Mouse (Mus musculus) cortical plate, adult 2 months (tissue): Measurements from ENCODE around the gene Stxbp5l. TPM values are rescaled to one million over a fixed set of nuclear protein-coding genes. Genes with fewer than 3 reads are reported as not detected.

Source experiments
- H3K27ac ChIP-seq: fragments of 200-500 bp; 2 replicates; pipeline ENCODE4 v1.5.1; 2012; ENCODE audit warnings: low read length, control low read depth, inconsistent platforms; ENCODE audit not compliant: insufficient read depth
- H3K4me1 ChIP-seq: fragments of 200-500 bp; 2 replicates; pipeline ENCODE4 v1.6.1; 2011; ENCODE audit warnings: low read length; ENCODE audit not compliant: control insufficient read depth, insufficient read depth
- H3K4me3 ChIP-seq: fragments of 200-500 bp; 2 replicates; pipeline ENCODE4 v1.5.1; 2011; ENCODE audit warnings: mild to moderate bottlenecking, low read length, control low read depth; ENCODE audit not compliant: insufficient read depth
- CTCF ChIP-seq: fragments of 200-500 bp; IDR thresholded peaks from 2 replicates; pipeline ENCODE4 v1.5.1; 2011; ENCODE audit warnings: mild to moderate bottlenecking, control low read depth, low read length; ENCODE audit not compliant: insufficient read depth; ENCODE audit errors: extremely low read depth
- POLR2A ChIP-seq: fragments of 200-500 bp; IDR thresholded peaks from 2 replicates; pipeline ENCODE4 v1.6.1; 2011; ENCODE audit warnings: mild to moderate bottlenecking, low read length, control low read depth; ENCODE audit not compliant: insufficient read depth; ENCODE audit errors: extremely low read depth
- polyA plus RNA-seq: library from polyadenylated mRNA; depleted of rRNA; stranded (reverse); fragments of >200 nt; gene quantifications from 2 replicates; pipeline ENCODE4 v1.2.3, GENCODE M21; 2012; rRNA removed

Stxbp5l gene
- polyA plus RNA-seq, result 15.5 and 16.8 TPM in 2 replicates

DNA sequence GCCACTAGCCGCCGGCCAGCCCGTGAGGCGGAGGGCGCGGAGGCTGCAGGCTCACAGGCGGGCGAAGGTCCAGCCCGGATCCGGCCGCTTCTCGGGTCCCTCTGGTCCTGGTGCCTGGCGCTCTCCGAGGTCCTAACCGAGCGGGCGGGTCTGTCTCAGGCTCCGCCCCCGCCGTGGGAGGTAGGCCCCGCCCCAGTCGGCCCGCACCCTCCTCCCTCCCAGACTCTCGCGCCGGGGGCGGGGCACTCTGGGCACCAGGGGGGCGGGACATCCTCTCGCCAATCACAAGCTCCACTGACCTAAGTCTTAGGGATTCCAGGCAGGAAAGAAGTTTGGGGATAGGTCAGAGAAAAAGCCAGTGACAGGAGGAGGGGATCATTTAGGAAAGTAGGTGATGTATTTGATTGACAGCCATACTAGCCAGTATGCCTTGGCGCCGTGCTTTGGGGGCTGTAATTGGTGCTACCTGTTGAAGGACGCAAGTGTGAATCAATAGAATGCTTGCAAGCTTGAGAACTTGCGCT is at the start of gene Stxbp5l:
Gene Stxbp5l (minus strand): TSS at position 142 of the 524 bp plus-strand sequence.
- peak; percentile 69; the same call in 1 of the 2 replicates for TF ChIP-seq POLR2A
- TF ChIP-seq CTCF, result no peak
- peak within 1 kb of the TSS; percentile 88 for H3K27ac ChIP-seq
- H3K4me1 ChIP-seq, result no peaks in the 10 kb centered on the region; the same call in 1 of the 2 replicates
- peak within 1 kb of the TSS; percentile 95 for H3K4me3 ChIP-seq

DNA sequence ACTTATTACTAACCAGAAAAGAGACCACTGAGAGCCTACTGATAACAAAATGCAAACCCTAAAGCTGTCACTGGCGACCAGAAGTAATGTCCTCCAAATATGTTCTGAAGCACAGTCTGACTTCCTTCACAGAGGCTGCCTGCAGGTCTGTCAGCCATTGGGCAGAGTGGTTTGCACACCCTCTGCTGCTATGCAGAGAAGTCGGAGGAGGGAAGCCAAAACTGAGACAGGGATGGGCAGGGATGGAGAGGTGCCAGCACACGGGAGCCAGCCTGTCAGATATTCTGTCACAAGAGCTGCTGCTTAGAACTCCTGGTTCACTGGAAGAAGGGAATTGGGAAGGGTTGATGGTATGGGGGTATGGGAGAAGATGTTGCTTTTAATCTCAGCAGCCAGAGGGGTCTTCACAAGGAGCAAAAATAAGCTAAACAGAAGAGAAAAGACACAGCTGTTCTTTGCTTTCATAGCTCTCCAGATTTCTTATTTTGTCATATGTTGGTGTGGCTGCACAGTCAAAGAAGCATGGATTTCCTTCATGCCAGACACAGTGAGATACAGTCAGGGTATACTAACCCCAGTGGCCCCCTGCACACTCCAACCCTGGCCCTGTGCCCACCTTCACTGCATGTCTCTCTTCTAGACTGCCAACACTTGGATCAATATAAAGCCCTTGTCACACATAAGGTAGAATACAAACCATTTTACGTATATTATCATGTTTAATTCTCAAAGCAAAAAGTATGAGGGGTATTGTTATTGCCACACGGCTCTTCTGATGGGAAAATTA is 48.8 kb upstream of the Stxbp5l start:
- Histone ChIP-seq H3K4me1 (no peaks in the 10 kb centered on the region; the same call in 1 of the 2 replicates), H3K27ac (peak overlapping the region; percentile 62), H3K4me3 (no peak overlapping the region)
- TF ChIP-seq POLR2A, result no peak; the same call in 1 of the 2 replicates
- TF ChIP-seq CTCF, result no peak

DNA sequence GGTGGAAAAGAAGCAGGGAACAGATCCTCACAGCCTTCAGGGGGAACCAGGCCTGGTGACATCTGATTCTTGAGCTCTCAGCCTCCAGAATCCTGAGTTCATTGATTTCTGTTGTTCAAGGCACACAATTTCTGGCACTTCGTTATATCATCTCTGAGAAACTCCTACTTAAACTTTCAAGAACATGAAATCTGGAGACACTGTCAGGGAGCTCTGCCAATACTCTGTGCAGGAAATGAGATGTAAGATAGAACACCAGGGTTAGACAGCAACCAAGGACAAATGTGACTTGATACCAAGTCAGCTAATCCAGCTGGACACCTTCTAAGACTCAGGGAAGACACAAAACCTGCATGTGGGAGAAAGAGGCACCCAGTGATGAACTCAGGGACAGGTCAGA is 40.7 kb upstream of the Stxbp5l start:
- H3K4me1 ChIP-seq, result no peaks in the 10 kb centered on the region
- H3K27ac ChIP-seq, result no peak overlapping the region
- TF ChIP-seq POLR2A (no peak), CTCF (no peak)
- H3K4me3 ChIP-seq, result no peak overlapping the region

DNA sequence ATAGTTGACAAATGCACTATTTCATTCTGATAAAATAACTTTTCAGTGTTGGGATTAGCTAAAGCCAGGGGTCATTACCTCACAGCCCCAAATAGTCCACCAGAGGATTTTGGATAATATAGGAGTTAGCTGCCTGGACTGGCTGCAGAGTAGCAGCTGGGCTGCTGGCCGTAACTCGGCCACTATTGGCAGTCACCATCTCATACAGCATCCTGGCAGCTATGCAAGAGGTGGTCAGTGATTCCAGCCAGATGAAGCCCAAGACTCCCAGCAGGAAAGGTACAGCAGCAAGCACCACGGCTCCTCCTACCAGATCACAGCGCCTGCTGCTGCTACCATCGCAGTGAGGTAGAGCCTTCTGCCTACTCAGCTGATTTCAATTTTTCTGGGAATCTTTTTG is 38.1 kb upstream of the Stxbp5l start:
- Histone ChIP-seq H3K27ac (no peak overlapping the region), H3K4me1 (no peaks in the 10 kb centered on the region), H3K4me3 (no peak overlapping the region)
- TF ChIP-seq POLR2A, result no peak
- TF ChIP-seq CTCF, result no peak

DNA sequence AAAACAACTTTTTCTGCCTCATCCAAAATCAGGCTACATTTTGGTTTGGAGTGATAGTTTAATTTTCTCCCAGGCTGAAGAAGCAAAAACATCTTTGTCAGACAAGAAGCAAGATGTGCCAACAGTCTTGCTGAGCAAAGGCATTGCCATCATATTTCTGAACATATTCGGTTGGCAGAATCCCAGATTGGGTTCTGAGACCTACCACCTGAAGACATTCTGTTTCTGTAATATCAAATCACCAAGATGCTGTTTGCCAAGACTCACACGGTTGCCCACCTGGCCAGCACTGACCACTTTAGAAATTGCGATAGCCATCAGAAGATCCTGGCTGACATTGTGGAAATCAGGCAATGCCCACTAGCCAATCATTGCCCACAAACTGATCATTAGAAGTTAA is 37.1 kb upstream of the Stxbp5l start:
- Histone ChIP-seq H3K4me3 (no peak overlapping the region), H3K27ac (no peak overlapping the region), H3K4me1 (no peaks in the 10 kb centered on the region)
- TF ChIP-seq POLR2A, result no peak
- no peak for TF ChIP-seq CTCF

DNA sequence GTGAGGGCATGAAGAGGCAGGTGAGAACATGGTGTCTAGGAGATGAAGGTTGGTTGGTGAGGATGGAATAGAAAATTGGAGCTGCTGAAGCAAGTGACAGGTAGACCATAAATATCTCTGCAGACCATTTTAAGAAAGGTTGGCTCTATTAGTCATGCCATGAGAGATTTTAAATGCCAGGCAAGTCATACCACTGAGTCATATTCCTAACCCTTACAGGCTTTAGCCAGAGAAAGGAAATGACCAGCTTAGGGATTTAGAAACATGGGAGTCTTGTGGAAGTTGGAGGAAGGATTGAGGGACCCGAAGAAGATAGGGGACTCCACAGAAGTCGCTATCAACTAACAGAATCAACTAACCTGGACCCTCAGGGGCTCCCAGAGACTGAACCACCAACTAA is 35.8 kb upstream of the Stxbp5l start:
- Histone ChIP-seq H3K27ac (no peak overlapping the region), H3K4me1 (no peaks in the 10 kb centered on the region)

DNA sequence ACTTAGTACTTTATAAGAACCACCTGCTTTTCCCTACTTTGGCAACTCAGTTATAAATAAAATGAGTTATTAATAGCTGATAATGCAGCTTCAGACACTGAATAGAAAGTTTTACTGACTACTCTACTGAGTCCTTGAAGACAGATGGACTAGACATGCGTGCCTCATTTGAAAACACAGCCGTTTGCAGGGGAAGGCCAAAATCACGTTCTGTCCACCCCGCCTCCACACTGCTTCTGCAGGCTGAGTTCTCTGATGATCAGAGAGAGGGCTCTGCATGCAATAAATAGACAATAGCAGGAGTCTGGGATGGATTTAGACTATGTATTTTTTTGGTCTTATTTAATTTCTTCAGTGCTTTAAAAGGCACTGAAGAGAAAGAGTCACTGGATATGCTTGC is 20.8 kb upstream of the Stxbp5l start:
- no peak for TF ChIP-seq CTCF
- no peak for TF ChIP-seq POLR2A
- H3K27ac ChIP-seq, result no peak overlapping the region
- H3K4me1 ChIP-seq, result 0 out of 2 replicates have a peak, but pooled peaks cover 1% of the 10 kb centered on the region
- H3K4me3 ChIP-seq, result no peak overlapping the region

More for the DNA sequence above, 35.8 kb upstream of the Stxbp5l start:
- TF ChIP-seq CTCF (no peak), POLR2A (no peak)
- no peak overlapping the region for H3K4me3 ChIP-seq

DNA sequence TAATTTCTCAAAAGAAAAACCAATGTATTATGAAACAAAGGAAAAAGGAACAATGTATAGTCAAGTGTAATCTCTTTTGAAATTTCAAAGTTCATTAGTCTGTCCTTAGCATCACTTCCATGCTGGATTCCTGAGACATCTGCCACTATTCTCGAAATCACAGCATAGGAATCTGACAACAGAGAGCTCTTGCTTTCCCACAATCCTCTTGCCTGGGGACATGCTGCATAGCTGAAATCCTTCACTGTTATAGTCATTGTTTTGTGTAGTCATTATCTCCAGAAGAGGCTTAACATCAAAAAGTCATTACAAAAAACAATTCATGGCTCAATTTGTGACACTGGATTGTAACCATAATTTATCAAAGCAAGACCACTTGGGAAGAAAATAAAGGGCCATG is 20.2 kb upstream of the Stxbp5l start:
- Histone ChIP-seq H3K4me3 (no peak overlapping the region), H3K27ac (no peak overlapping the region), H3K4me1 (0 out of 2 replicates have a peak, but pooled peaks cover 1% of the 10 kb centered on the region)
- TF ChIP-seq CTCF (no peak), POLR2A (no peak)

DNA sequence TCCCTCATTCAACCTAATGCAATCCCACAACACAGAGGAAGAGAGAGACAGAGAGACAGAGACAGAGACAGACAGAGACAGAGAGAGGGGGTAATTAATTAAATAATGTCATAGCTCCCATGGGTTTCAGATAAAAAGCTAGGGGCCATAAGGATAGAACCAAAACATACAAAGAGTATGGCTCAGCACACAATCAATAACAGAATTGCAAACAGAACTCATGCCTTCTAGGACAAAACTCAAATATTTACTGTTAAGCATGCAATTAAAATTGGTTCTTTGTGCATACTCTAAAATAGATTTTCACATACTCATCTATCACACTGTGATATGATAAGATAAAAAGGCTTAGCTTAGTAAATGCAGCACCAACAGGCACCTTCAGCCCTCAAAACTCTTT is 5.2 kb upstream of the Stxbp5l start:
- TF ChIP-seq CTCF (no peak), POLR2A (no peak)
- no peak overlapping the region for H3K27ac ChIP-seq
- H3K4me1 ChIP-seq, result no peaks in the 10 kb centered on the region
- no peak overlapping the region for H3K4me3 ChIP-seq
